Mouse (Mus musculus) myocyte (in vitro differentiated cells): Measurements from ENCODE around the gene Ssh2.

Experiments used
- CEBPB ChIP-seq: IDR thresholded peaks from 2 replicates; pipeline ENCODE4 v1.6.1; 2011; ENCODE audit warnings: mild to moderate bottlenecking, moderate library complexity; ENCODE audit not compliant: poor library complexity, insufficient read depth, severe bottlenecking
- E2F4 ChIP-seq: IDR thresholded peaks from one replicate; pipeline ENCODE4 v1.6.1; 2011; ENCODE audit warnings: mild to moderate bottlenecking, control low read depth, moderate library complexity; ENCODE audit not compliant: insufficient read depth
- MAX ChIP-seq: IDR thresholded peaks from one replicate; pipeline ENCODE4 v1.6.1; 2011; ENCODE audit warnings: low read depth, mild to moderate bottlenecking, control low read depth
- MYOD1 ChIP-seq, 3 experiments: IDR thresholded peaks; one replicate each; pipeline ENCODE4 v1.6.1; 2011; ENCODE audit warnings: control low read depth in 2 of 3, low read depth in 2 of 3, mild to moderate bottlenecking in 2 of 3, moderate library complexity in 1 of 3; ENCODE audit not compliant: insufficient read length in 2 of 3, control insufficient read depth in 1 of 3
- MYOG ChIP-seq, 3 experiments: IDR thresholded peaks; one replicate each; pipeline ENCODE4 v1.6.1; 2011; ENCODE audit warnings: control low read depth in 2 of 3, low read depth in 2 of 3, mild to moderate bottlenecking in 2 of 3; ENCODE audit not compliant: insufficient read length in 2 of 3, control insufficient read depth in 1 of 3, insufficient read depth in 1 of 3
- POLR2A ChIP-seq: IDR thresholded peaks from one replicate; pipeline ENCODE4 v1.6.1; 2011; ENCODE audit warnings: low read depth, mild to moderate bottlenecking, control low read depth, moderate library complexity; ENCODE audit not compliant: insufficient read length
- POLR2AphosphoS2 ChIP-seq: IDR thresholded peaks from one replicate; pipeline ENCODE4 v1.6.1; 2011; ENCODE audit warnings: low read depth, control low read depth; ENCODE audit not compliant: insufficient read length
- REST ChIP-seq: IDR thresholded peaks from one replicate; pipeline ENCODE4 v1.6.1; 2011; ENCODE audit warnings: mild to moderate bottlenecking, control low read depth, moderate library complexity; ENCODE audit not compliant: insufficient read depth, insufficient read length
- SRF ChIP-seq: IDR thresholded peaks from one replicate; pipeline ENCODE4 v1.6.1; 2011; ENCODE audit warnings: low read depth; ENCODE audit not compliant: control insufficient read depth, insufficient read length
- TCF12 ChIP-seq: IDR thresholded peaks from one replicate; pipeline ENCODE4 v1.6.1; 2011; ENCODE audit warnings: mild to moderate bottlenecking, control low read depth; ENCODE audit not compliant: poor library complexity, insufficient read depth, severe bottlenecking
- TCF3 ChIP-seq: IDR thresholded peaks from one replicate; pipeline ENCODE4 v1.6.1; 2011; ENCODE audit warnings: low read depth, control low read depth; ENCODE audit not compliant: insufficient read length
- USF1 ChIP-seq: IDR thresholded peaks from one replicate; pipeline ENCODE4 v1.6.1; 2011; ENCODE audit warnings: low read depth, mild to moderate bottlenecking, control low read depth, moderate library complexity

DNA sequence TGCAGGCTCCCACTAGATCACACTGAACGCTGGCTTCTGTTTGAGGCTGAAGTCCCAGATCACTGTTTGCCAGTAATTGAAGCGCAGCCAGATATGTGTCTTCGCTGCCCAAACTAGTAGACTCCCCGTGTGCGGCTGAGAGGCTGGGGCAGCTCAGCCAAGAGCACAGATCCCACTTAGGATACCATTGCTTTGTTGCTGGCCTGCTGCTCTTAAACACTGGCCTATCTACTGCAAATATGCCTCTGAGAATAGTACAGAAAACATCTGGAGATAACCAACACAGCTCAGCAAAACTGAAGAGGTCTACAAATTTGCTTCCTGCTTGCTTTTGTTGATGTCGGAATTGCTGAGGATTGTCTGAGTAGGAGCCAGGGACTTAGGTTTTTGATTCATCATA is 240.8 kb downstream of the Ssh2 start:
- TF ChIP-seq CEBPB, result no peak
- no peak for TF ChIP-seq MYOG (IDR thresholded peaks at IDR 0.05; ENCODE audit: control insufficient read depth in 1 of 3, insufficient read depth in 1 of 3, insufficient read length in 2 of 3, low read depth in 2 of 3)
- TF ChIP-seq E2F4, result no peak
- TF ChIP-seq MAX, result no peak
- no peak for TF ChIP-seq POLR2A
- TF ChIP-seq USF1, result no peak
- TF ChIP-seq SRF, result no peak
- TF ChIP-seq MYOD1 (IDR thresholded peaks at IDR 0.05; ENCODE audit: control insufficient read depth in 1 of 3, insufficient read length in 2 of 3, low read depth in 2 of 3), result no peak
- TF ChIP-seq TCF12, result no peak
- TF ChIP-seq POLR2AphosphoS2, result no peak
- TF ChIP-seq REST, result no peak
- no peak for TF ChIP-seq TCF3
